Mouse (Mus musculus) ES-Bruce4 (cell line): ENCODE data around the gene Tsga13. TPM values are rescaled to one million over a fixed set of nuclear protein-coding genes. Genes with fewer than 3 reads are reported as not detected.
A peak's percentile ranks its signal among the peaks of the same experiment; 100 is the strongest.

Experiments
- H3K27ac ChIP-seq: 2 replicates; pipeline ENCODE4 v1.5.1; 2012; ENCODE audit warnings: low read length, inconsistent platforms; ENCODE audit not compliant: insufficient read depth
- H3K27me3 ChIP-seq: 2 replicates; pipeline ENCODE4 v1.6.1; 2012; ENCODE audit warnings: mild to moderate bottlenecking, low read length, inconsistent platforms; ENCODE audit not compliant: control insufficient read depth, poor library complexity, insufficient read depth, severe bottlenecking
- H3K36me3 ChIP-seq: 2 replicates; pipeline ENCODE4 v1.6.1; 2012; ENCODE audit warnings: inconsistent platforms, mild to moderate bottlenecking, low read length, moderate library complexity; ENCODE audit not compliant: control insufficient read depth, poor library complexity, insufficient read depth, severe bottlenecking
- H3K4me1 ChIP-seq: one replicate; pipeline ENCODE4 v1.8.1; 2011; ENCODE audit warnings: low read length; ENCODE audit not compliant: control insufficient read depth, insufficient read depth
- H3K4me3 ChIP-seq: 2 replicates; pipeline ENCODE4 v1.5.1; 2011; ENCODE audit warnings: low read depth, mild to moderate bottlenecking, low read length
- H3K9ac ChIP-seq: 2 replicates; pipeline ENCODE4 v1.6.1; 2012; ENCODE audit warnings: low read depth, mild to moderate bottlenecking, inconsistent platforms; ENCODE audit not compliant: poor library complexity, severe bottlenecking
- H3K9me3 ChIP-seq: replicated peaks from 2 replicates; pipeline ENCODE4 v1.6.1; 2012; ENCODE audit warnings: mild to moderate bottlenecking, low read length, inconsistent platforms; ENCODE audit not compliant: control insufficient read depth, poor library complexity, insufficient read depth, severe bottlenecking
- CTCF ChIP-seq: IDR thresholded peaks from one replicate; pipeline ENCODE4 v1.8.1; 2011; ENCODE audit warnings: low read depth, low read length
- EP300 ChIP-seq: IDR thresholded peaks from 2 replicates; pipeline ENCODE4 v1.6.1; 2011; ENCODE audit warnings: low read depth, low read length; ENCODE audit not compliant: insufficient read depth
- POLR2A ChIP-seq: IDR thresholded peaks from one replicate; pipeline ENCODE4 v1.8.1; 2011; ENCODE audit warnings: low read length; ENCODE audit not compliant: insufficient read depth
- polyA plus RNA-seq: library from polyadenylated mRNA; stranded (reverse); fragments of >200 nt; gene quantifications from 2 replicates; pipeline ENCODE4 v1.2.4, GENCODE M21; 2011; ENCODE audit warnings: low read depth; ENCODE audit not compliant: missing spikeins, insufficient read depth, insufficient read length

The Tsga13 gene
- polyA plus RNA-seq, result 1.0 TPM in 1 of 2 replicates, not detected in the other

DNA sequence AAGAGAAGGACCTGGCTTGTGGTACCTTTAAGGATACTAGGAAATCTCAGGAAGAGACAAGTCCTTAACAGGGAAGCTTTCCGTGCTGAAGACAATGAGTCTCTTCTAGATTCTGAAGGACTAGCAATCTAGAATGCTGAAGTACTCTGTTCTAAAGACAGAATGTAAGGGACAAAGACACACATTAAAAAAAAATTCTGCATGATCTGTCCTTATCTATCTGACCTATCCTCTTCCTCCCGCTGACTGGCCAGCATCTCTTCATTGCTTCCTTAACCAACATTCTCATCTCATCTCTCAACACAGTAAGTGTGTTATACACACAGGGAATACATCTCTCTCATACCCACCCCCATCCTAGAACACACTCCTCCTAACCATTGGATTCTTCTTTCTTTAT lies at the start of gene Tsga13:
Gene Tsga13, minus strand, starts transcription at position 101 of the 400 bp plus-strand sequence.
- no peaks in the 10 kb centered on the region; the same call in 1 of the 2 replicates for H3K27me3 ChIP-seq
- no peak for TF ChIP-seq CTCF
- TF ChIP-seq POLR2A, result no peak
- TF ChIP-seq EP300, result no peak
- H3K9ac ChIP-seq, result no peak within 1 kb of the TSS
- no peak within 1 kb of the TSS for H3K27ac ChIP-seq
- no peaks in the 10 kb centered on the region for H3K36me3 ChIP-seq
- H3K4me1 ChIP-seq, result no peaks in the 10 kb centered on the region
- H3K9me3 ChIP-seq, result no peaks in the 10 kb centered on the region
- no peak within 1 kb of the TSS for H3K4me3 ChIP-seq

DNA sequence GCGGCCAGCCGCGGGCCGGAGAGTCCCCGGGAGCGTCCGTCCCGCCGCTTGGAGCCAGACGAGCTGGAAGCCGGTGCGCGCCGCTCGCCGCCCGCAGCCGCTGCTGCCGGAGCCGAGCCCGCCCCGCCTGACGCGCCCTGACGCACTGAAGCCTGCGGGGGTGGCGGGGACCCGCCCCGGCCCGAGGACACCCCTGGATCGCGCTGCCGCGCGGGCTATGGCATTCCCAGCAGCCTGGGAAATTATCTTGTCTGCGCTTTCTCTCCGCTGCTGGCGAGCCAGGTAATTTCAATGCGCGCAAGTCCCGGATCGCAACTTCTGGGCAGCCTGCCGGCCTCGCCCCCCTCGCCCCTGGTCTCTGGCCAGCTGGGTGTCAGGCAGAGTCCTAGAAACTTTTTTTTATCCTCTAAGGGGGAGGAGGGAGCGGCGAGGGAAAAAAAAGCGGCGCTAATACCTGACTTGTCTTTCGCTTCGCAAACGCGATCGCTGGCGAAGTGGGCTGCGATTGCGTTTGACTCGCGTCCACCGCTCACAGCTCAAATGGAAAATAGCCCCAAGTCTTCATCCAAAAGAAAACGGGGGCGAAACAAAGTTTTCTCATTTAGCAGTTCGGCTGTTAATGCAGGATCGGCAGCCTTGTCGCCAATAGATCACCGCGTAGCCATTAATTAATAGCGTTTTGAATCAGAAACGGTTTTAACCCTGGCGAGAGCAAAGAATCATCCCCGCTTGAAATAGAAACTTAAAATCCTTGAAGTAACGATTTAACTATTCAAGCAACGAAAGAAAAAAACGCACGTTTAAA lies 43.6 kb upstream of the Tsga13 start, which contains the start of gene Klf14:
Gene Klf14, minus strand, starts transcription at position 343 of the 805 bp plus-strand sequence.
- H3K27ac ChIP-seq, result no peak within 1 kb of the TSS
- H3K9ac ChIP-seq, result peak within 1 kb of the TSS; percentile 30
- no peaks in the 10 kb centered on the region for H3K9me3 ChIP-seq
- no peaks in the 10 kb centered on the region for H3K4me1 ChIP-seq
- peak within 1 kb of the TSS; percentile 63 for H3K4me3 ChIP-seq
- TF ChIP-seq EP300 (no peak), CTCF (no peak), POLR2A (no peak)
- peaks cover 17% of the 10 kb centered on the region for H3K27me3 ChIP-seq
- no peaks in the 10 kb centered on the region for H3K36me3 ChIP-seq

DNA sequence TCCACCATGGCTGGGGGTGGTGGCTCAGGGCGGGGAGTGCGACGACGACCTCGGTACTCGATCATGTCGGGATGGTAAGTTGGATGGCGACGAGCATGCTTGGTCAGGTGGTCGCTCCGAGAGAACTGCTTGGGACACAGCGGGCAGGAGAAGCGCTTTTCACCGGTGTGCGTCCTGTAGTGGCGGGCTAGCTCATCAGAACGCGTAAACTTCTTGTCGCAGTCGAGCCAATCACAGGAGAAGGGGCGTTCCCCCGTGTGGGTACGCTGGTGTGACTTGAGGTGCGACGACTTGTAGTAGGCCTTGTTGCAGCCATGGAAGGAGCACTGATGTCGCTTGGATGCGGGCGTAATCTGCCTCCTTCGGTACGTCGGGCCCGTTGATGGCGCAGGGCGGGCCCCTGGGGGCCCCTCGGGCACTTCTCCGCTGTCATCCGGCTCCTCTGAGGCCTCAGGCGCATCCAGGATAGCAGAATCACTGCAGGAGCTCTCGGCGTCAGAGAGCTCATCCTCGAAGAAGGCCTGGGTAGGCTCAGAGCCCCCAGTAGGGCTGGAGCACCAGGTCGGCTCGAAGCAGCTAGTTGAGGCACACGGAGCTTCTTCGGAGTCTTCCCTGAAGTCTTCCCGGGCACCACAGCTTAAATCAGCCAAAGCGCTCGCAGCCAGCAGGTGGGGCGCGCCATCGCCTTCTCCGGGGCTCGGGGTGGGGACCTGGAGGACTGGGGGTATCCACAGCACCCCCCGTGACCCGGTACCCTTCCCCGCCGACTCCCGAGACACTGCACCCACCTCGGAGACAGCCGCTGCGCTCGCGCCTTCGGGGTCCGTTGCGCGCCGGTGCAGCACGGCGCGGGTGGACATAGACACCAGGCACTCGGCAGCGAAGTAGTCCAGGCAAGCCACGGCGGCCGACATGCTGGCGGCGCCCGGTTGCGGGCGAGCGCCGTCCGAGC lies 42.7 kb upstream of the Tsga13 start:
- Histone ChIP-seq H3K4me1 (no peaks in the 10 kb centered on the region), H3K36me3 (no peaks in the 10 kb centered on the region), H3K9me3 (no peaks in the 10 kb centered on the region), H3K27me3 (peaks cover 17% of the 10 kb centered on the region), H3K4me3 (peak overlapping the region; percentile 63), H3K27ac (no peak overlapping the region), H3K9ac (peak overlapping the region; percentile 30)
- TF ChIP-seq POLR2A (no peak), EP300 (0 out of 2 replicates have a peak, but pooled peaks have one; percentile 19), CTCF (no peak)

DNA sequence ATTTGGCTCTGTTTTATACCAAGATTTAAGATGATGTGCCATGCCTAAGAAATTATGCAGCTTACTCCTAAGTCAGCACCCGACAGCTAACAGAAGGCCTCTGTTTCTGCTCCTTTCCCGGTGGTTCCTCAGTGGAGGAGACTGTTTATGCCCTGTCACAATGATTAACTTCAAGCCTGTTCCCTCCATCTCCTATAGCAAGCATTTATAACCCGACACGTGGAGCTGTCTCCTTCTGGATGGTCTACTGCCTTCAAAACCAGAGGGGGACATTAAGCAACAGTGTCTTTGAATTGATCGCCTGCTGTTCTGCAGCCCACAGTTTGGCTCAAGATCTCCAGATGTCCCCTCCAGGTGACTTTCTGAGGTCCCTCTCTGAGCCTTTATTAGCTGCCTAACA lies 23.9 kb upstream of the Tsga13 start:
- Histone ChIP-seq H3K9me3 (no peaks in the 10 kb centered on the region), H3K9ac (no peak overlapping the region), H3K4me3 (no peak overlapping the region), H3K36me3 (no peaks in the 10 kb centered on the region), H3K27ac (no peak overlapping the region), H3K4me1 (no peaks in the 10 kb centered on the region), H3K27me3 (no peaks in the 10 kb centered on the region)
- TF ChIP-seq CTCF (no peak), POLR2A (no peak), EP300 (no peak)

DNA sequence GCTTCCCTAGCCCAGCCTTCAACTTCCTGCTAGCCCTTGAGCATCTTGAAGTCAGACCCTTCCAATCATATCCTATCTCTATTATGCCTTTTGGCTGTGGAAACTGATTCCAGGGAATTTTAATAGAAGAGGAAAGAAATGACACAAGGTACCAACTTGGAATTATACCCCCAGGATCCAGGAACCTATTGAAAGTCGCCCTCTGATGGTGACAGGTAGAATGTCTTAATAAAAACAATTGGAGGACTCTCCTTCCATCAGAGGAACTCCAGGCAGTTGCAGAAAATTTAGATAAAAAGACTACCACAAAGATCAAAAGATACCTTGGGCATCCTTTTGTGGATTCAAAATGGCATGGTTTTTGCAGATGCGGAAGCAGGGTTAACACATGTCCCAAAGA lies 7.4 kb upstream of the Tsga13 start:
- H3K9me3 ChIP-seq, result no peaks in the 10 kb centered on the region
- no peaks in the 10 kb centered on the region for H3K36me3 ChIP-seq
- H3K27ac ChIP-seq, result no peak overlapping the region
- H3K4me3 ChIP-seq, result no peak overlapping the region
- no peak overlapping the region for H3K9ac ChIP-seq
- TF ChIP-seq EP300 (no peak), CTCF (no peak), POLR2A (no peak)
- H3K27me3 ChIP-seq, result no peaks in the 10 kb centered on the region; the same call in 1 of the 2 replicates
- no peaks in the 10 kb centered on the region for H3K4me1 ChIP-seq
